8 mouse cellular contexts compared by ENCODE assay signal in genomic region chr13:100125258-100125643, GRCm38 (mm10). TPM values are rescaled to one million over a fixed set of nuclear protein-coding genes. Genes with fewer than 3 reads are reported as not detected.
DNase-seq lines count a peak whose midpoint lies in the region; ATAC-seq and TF ChIP-seq lines count a peak whose summit lies in the region.

No protein-coding gene starts in this region.

- H3K36me3 ChIP-seq in heart, embryonic 12.5 days: peaks cover 32% of the 10 kb centered on the region
- H3K36me3 ChIP-seq in G1E (replicated peaks): peaks cover 35% of the 10 kb centered on the region
- H3K36me3 ChIP-seq in heart, postnatal 0 days (replicated peaks; ENCODE audit: control insufficient read depth, insufficient read depth, low read length): peaks cover 22% of the 10 kb centered on the region

- no peaks in the 10 kb centered on the region for H3K27me3 ChIP-seq in heart, embryonic 12.5 days (replicated peaks)
- H3K27me3 ChIP-seq in G1E (ENCODE audit: insufficient read depth, low read length): no peaks in the 10 kb centered on the region
- no peaks in the 10 kb centered on the region for H3K27me3 ChIP-seq in heart, postnatal 0 days (ENCODE audit: control insufficient read depth, insufficient read depth, low read length)

- H3K9ac ChIP-seq in heart, embryonic 12.5 days: peak overlapping the region; percentile 86
- peak overlapping the region; percentile 60 for H3K9ac ChIP-seq in heart, postnatal 0 days (replicated peaks; ENCODE audit: low read depth, low read length)

- no peak for ATAC-seq in heart, embryonic 12.5 days (ENCODE audit: insufficient number of reproducible peaks, low FRiP score)
- no peak for ATAC-seq in G1E (ENCODE audit: extremely low read depth, insufficient number of reproducible peaks, low FRiP score, poor library complexity, severe bottlenecking)
- ATAC-seq in heart, postnatal 0 days (ENCODE audit: insufficient read depth, low read depth): peak; percentile 9; the same call in 1 of the 2 replicates
- peak; percentile 46 for ATAC-seq in megakaryocyte-erythroid progenitor cell, adult 5-6 weeks (replicated peaks; ENCODE audit: low FRiP score, low TSS enrichment, poor library complexity, severe bottlenecking)

- no peak for TF ChIP-seq EP300 in heart, postnatal 0 days (IDR thresholded peaks at IDR 0.05; ENCODE audit: low read depth)

- peaks cover 9% of the 10 kb centered on the region for H3K4me1 ChIP-seq in heart, embryonic 12.5 days (replicated peaks)
- peaks cover 20% of the 10 kb centered on the region for H3K4me1 ChIP-seq in G1E (ENCODE audit: insufficient read depth, low read depth, low read length)
- peaks cover 14% of the 10 kb centered on the region for H3K4me1 ChIP-seq in heart, postnatal 0 days (ENCODE audit: control insufficient read depth, insufficient read depth)

- peak overlapping the region; percentile 97 for H3K4me3 ChIP-seq in heart, embryonic 12.5 days
- peak overlapping the region; percentile 100 for H3K4me3 ChIP-seq in G1E (ENCODE audit: low read depth, low read length)
- peak overlapping the region; percentile 77 for H3K4me3 ChIP-seq in heart, postnatal 0 days (ENCODE audit: low read depth, low read length)

- peak overlapping the region; percentile 91 for H3K4me2 ChIP-seq in heart, embryonic 12.5 days
- H3K4me2 ChIP-seq in heart, postnatal 0 days (ENCODE audit: low read depth, low read length): peak overlapping the region; percentile 95

- TF ChIP-seq CTCF in G1E (IDR thresholded peaks at IDR 0.05; ENCODE audit: low read depth, low read length): no peak
- no peak for TF ChIP-seq CTCF in heart, postnatal 0 days (IDR thresholded peaks at IDR 0.05; ENCODE audit: low read depth)

- H3K27ac ChIP-seq in heart, embryonic 12.5 days (ENCODE audit: poor library complexity, severe bottlenecking): no peak overlapping the region
- no peak overlapping the region for H3K27ac ChIP-seq in heart, postnatal 0 days (ENCODE audit: low read depth)

- no peaks in the 10 kb centered on the region for H3K9me3 ChIP-seq in heart, embryonic 12.5 days (replicated peaks)
- no peaks in the 10 kb centered on the region for H3K9me3 ChIP-seq in G1E (replicated peaks)
- no peaks in the 10 kb centered on the region for H3K9me3 ChIP-seq in heart, postnatal 0 days (replicated peaks; ENCODE audit: control insufficient read depth, low read length)

- DNase-seq in heart, adult 8-10 months (ENCODE audit: low spot score): no peak
- no peak for DNase-seq in G1E (ENCODE audit: low spot score)
- no peak for DNase-seq in heart, postnatal 0 days (ENCODE audit: low spot score)
- DNase-seq in gastrocnemius, postnatal 4 days (ENCODE audit: low spot score in 2 of 2): no peak
- DNase-seq in ovary, postnatal 36 days (ENCODE audit: low spot score): no peak
- no peak for DNase-seq in spleen, adult 12 weeks (ENCODE audit: low spot score)

- WGBS in heart, embryonic 12.5 days: 3% methylated on average over 10 of the region's 10 CpGs
- WGBS in heart, postnatal 0 days: under 1% methylated on average over 10 of the region's 10 CpGs

RNA-seq across cellular contexts. Expression of gene Smn1, which starts 0.6 kb away (rescaled TPM):
- 31.0 and 37.2 TPM in 2 replicates for polyA plus RNA-seq in heart, embryonic 12.5 days (2016; fragmentation: Nextera tagmentation; extraction: Ambion mirVana)
- total RNA-seq in heart, adult 8-10 months (2022): 10 to 100 TPM; 15.4 to 18.0 (median 16.9) TPM
- total RNA-seq in G1E (2014; fragmentation: Nextera tagmentation) (72.0 and 92.5 TPM in 2 replicates), G1E (2017) (26.4 and 46.6 TPM in 2 replicates)
- 75.2 and 80.4 TPM in 2 replicates for polyA plus RNA-seq in G1E (2012)
- total RNA-seq in heart, postnatal 0 days (2014; rRNA removed; ENCODE audit: low replicate concordance): 9.1 and 28.2 TPM in 2 replicates
- polyA plus RNA-seq in heart, postnatal 0 days (2015; fragmentation: Nextera tagmentation; extraction: Ambion mirVana): 16.5 and 17.5 TPM in 2 replicates
- total RNA-seq in megakaryocyte-erythroid progenitor cell, adult 5-6 weeks (2014; fragmentation: Nextera tagmentation): 81.4 and 87.4 TPM in 2 replicates
- total RNA-seq in megakaryocyte-erythroid progenitor cell, adult 5-6 weeks (2017): 68.9 and 86.9 TPM in 2 replicates
- total RNA-seq in gastrocnemius, postnatal 4 days (2021): 10 to 100 TPM; 31.2 to 37.7 TPM

RNA-seq across cellular contexts. Expression of gene Serf1, which starts 17.4 kb away (rescaled TPM):
- polyA plus RNA-seq in heart, embryonic 12.5 days (2016; fragmentation: Nextera tagmentation; extraction: Ambion mirVana): 126 and 131 TPM in 2 replicates
- total RNA-seq in heart, adult 8-10 months (2022): 1 to 10 TPM; 2.9 to 6.8 (median 5.4) TPM
- total RNA-seq in G1E (2014; fragmentation: Nextera tagmentation) (5.6 and 11.1 TPM in 2 replicates), G1E (2017) (27.2 and 29.6 TPM in 2 replicates)
- polyA plus RNA-seq in G1E (2012): 19.2 and 29.6 TPM in 2 replicates
- 7.4 and 30.1 TPM in 2 replicates for total RNA-seq in heart, postnatal 0 days (2014; rRNA removed; ENCODE audit: low replicate concordance)
- polyA plus RNA-seq in heart, postnatal 0 days (2015; fragmentation: Nextera tagmentation; extraction: Ambion mirVana): 83.4 and 89.6 TPM in 2 replicates
- 51.0 and 53.4 TPM in 2 replicates for total RNA-seq in megakaryocyte-erythroid progenitor cell, adult 5-6 weeks (2014; fragmentation: Nextera tagmentation)
- 36.9 and 105 TPM in 2 replicates for total RNA-seq in megakaryocyte-erythroid progenitor cell, adult 5-6 weeks (2017)
- 10 to 100 TPM; 28.1 to 33.4 TPM for total RNA-seq in gastrocnemius, postnatal 4 days (2021)

RNA-seq across cellular contexts. Expression of gene Bdp1, which starts 21.4 kb away (rescaled TPM):
- polyA plus RNA-seq in heart, embryonic 12.5 days (2016; fragmentation: Nextera tagmentation; extraction: Ambion mirVana): 24.9 and 26.6 TPM in 2 replicates
- total RNA-seq in heart, adult 8-10 months (2022): 10 to 100 TPM; 20.8 to 30.5 (median 24.6) TPM
- total RNA-seq in G1E (2014; fragmentation: Nextera tagmentation): 84.4 and 103 TPM in 2 replicates
- 51.3 and 59.3 TPM in 2 replicates for total RNA-seq in G1E (2017)
- polyA plus RNA-seq in G1E (2012): 6.2 and 6.6 TPM in 2 replicates
- 8.5 and 9.5 TPM in 2 replicates for total RNA-seq in heart, postnatal 0 days (2014; rRNA removed; ENCODE audit: low replicate concordance)
- polyA plus RNA-seq in heart, postnatal 0 days (2015; fragmentation: Nextera tagmentation; extraction: Ambion mirVana): 13.2 and 16.0 TPM in 2 replicates
- total RNA-seq in megakaryocyte-erythroid progenitor cell, adult 5-6 weeks (2014; fragmentation: Nextera tagmentation): 42.6 and 59.1 TPM in 2 replicates
- 88.1 and 90.2 TPM in 2 replicates for total RNA-seq in megakaryocyte-erythroid progenitor cell, adult 5-6 weeks (2017)
- 10 to 100 TPM; 24.2 to 26.0 TPM for total RNA-seq in gastrocnemius, postnatal 4 days (2021)

Comparison
In these comparisons a context has a peak if more than half of its experiments do, and no peak if none do; other contexts are left out.
1. ATAC-seq: peak in heart, postnatal 0 days (single experiment) and megakaryocyte-erythroid progenitor cell, adult 5-6 weeks (single experiment); none in heart, embryonic 12.5 days (single experiment) and G1E (single experiment).
2. Peak in every context shown above with its lines, with median percentiles within 50 percentile points of each other: H3K4me3 ChIP-seq.